Mouse (Mus musculus) liver, embryonic 14.5 days (tissue): Measurements from ENCODE around the gene Hmx3. TPM values are rescaled to one million over a fixed set of nuclear protein-coding genes. Genes with fewer than 3 reads are reported as not detected.
A peak's percentile ranks its signal among the peaks of the same experiment; 100 is the strongest.

Experiments
- ATAC-seq: fragments of 200-750 bp; cut with Nextera tagmentation; 2 replicates; pipeline ENCODE4 v1.8.0; 2017; ENCODE audit warnings: moderate number of reproducible peaks, mild to moderate bottlenecking, moderate library complexity; ENCODE audit not compliant: insufficient read depth
- DNase-seq, 3 experiments: peaks; one replicate each; pipeline ENCODE4 v3.0.0-alpha.2; 2012 to 2013; ENCODE audit warnings: low read depth in 3 of 3, low spot score in 3 of 3
- H3K27ac ChIP-seq: fragments of 300-500 bp; sonication (generic); 2 replicates; pipeline ENCODE4 v1.5.1; 2014; ENCODE audit warnings: moderate library complexity, mild to moderate bottlenecking, control low read depth, inconsistent platforms
- H3K27me3 ChIP-seq: fragments of 300-500 bp; sonication (generic); 2 replicates; pipeline ENCODE4 v1.6.1; 2014; ENCODE audit warnings: mild to moderate bottlenecking, low read length, moderate library complexity; ENCODE audit not compliant: control insufficient read depth, insufficient read depth
- H3K36me3 ChIP-seq: fragments of 300-500 bp; sonication (generic); replicated peaks from 2 replicates; pipeline ENCODE4 v1.6.1; 2014; ENCODE audit warnings: low read depth; ENCODE audit not compliant: control insufficient read depth, insufficient read depth
- H3K4me1 ChIP-seq, 2 experiments: fragments of 200-500 bp in 1 of 2; fragments of 300-500 bp in 1 of 2; sonication (generic) in 1 of 2; replicated peaks; 2 replicates each; pipeline ENCODE4 v1.6.1; 2012 to 2014; ENCODE audit warnings: antibody characterized with exemption in 1 of 2, inconsistent platforms in 1 of 2, low read length in 1 of 2; ENCODE audit not compliant: control insufficient read depth in 2 of 2, insufficient read depth in 2 of 2
- H3K4me2 ChIP-seq: fragments of 300-500 bp; sonication (generic); 2 replicates; pipeline ENCODE4 v1.6.1; 2014; ENCODE audit warnings: low read depth, mild to moderate bottlenecking, control low read depth, moderate library complexity
- H3K4me3 ChIP-seq, 2 experiments: fragments of 200-500 bp in 1 of 2; fragments of 300-500 bp in 1 of 2; sonication (generic) in 1 of 2; 2 replicates each; pipeline ENCODE4 v1.5.1; 2012 to 2014; ENCODE audit warnings: low read depth in 2 of 2, low read length in 2 of 2, mild to moderate bottlenecking in 2 of 2, control low read depth in 1 of 2, inconsistent platforms in 1 of 2, moderate library complexity in 1 of 2; ENCODE audit not compliant: insufficient read depth in 1 of 2
- H3K9ac ChIP-seq: fragments of 300-500 bp; sonication (generic); replicated peaks from 2 replicates; pipeline ENCODE4 v1.6.1; 2014; ENCODE audit warnings: mild to moderate bottlenecking, control low read depth, moderate library complexity
- H3K9me3 ChIP-seq: fragments of 300-500 bp; sonication (generic); 2 replicates; pipeline ENCODE4 v1.6.1; 2016; ENCODE audit warnings: low read length, mixed read lengths; ENCODE audit not compliant: control insufficient read depth
- CTCF ChIP-seq: IDR thresholded peaks from 2 replicates; pipeline ENCODE4 v1.5.1; 2016; ENCODE audit warnings: antibody characterized with exemption, low read depth, control low read depth
- EP300 ChIP-seq: IDR thresholded peaks from 2 replicates; pipeline ENCODE4 v1.6.1; 2016; ENCODE audit warnings: antibody characterized with exemption, low read depth
- WGBS: fragments of 180-500 bp; shearing (Covaris S2); extraction: QIAGEN DNeasy Blood & Tissue Kit; methylation state at CpG from one replicate; pipeline ENCODE4 v1.1.7; 2014; ENCODE audit not compliant: insufficient replicate concordance; 5-methylcytosine and 5-hydroxymethylcytosine counted together
- polyA plus RNA-seq, 2 experiments: library from polyadenylated mRNA; depleted of rRNA in 1 of 2; stranded (reverse) in 1 of 2; unstranded in 1 of 2; fragments of >200 nt; fragmentation: Nextera tagmentation in 1 of 2; extraction: Ambion mirVana in 1 of 2; gene quantifications; 2 replicates each; pipeline versions ENCODE4 v1.2.1 to v1.2.3; 2012 to 2014

The Hmx3 gene
- polyA plus RNA-seq, 2 experiments: not detected

DNA sequence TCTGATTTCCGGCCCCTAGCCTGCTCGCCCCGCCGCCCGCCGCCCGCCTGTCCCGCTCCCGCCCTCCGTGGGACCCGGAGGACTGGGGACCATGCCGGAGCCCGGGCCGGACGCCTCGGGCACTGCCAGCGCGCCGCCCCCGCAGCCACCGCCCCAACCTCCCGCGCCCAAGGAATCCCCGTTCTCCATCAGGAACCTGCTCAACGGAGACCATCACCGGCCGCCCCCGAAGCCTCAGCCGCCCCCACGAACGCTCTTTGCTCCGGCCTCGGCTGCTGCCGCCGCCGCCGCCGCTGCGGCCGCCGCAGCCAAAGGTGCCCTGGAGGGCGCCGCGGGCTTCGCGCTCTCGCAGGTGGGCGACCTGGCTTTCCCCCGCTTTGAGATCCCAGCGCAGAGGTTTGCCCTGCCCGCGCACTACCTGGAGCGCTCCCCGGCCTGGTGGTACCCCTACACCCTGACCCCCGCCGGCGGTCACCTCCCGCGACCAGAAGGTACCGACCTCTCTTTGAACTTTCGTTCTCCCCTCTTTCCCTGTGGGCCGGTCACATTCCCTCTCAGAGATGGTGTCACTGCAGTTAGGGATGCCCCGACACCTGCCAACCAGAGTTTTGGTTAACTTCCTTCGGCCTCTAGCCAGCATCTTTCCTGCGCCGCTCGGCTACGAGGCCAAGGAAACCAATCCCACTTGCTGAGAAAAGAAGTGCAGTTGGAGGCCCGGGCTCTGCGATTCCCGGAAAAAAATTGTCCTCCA lies 380 bp downstream of the Hmx3 start:
- no peak for DNase-seq
- Histone ChIP-seq H3K9me3 (no peaks in the 10 kb centered on the region), H3K4me3 (peak overlapping the region in 1 of 2 experiments; percentile 26; a peak in 2 of 4 replicates), H3K27me3 (peaks cover 85% of the 10 kb centered on the region), H3K4me1 (no peaks in the 10 kb centered on the region), H3K27ac (no peak overlapping the region), H3K4me2 (peak overlapping the region; percentile 31; the same call in 1 of the 2 replicates), H3K9ac (no peak overlapping the region), H3K36me3 (no peaks in the 10 kb centered on the region)
- TF ChIP-seq CTCF (no peak), EP300 (no peak)
- WGBS: 1% methylated on average over 69 of the region's 71 CpGs
- no peak for ATAC-seq

DNA sequence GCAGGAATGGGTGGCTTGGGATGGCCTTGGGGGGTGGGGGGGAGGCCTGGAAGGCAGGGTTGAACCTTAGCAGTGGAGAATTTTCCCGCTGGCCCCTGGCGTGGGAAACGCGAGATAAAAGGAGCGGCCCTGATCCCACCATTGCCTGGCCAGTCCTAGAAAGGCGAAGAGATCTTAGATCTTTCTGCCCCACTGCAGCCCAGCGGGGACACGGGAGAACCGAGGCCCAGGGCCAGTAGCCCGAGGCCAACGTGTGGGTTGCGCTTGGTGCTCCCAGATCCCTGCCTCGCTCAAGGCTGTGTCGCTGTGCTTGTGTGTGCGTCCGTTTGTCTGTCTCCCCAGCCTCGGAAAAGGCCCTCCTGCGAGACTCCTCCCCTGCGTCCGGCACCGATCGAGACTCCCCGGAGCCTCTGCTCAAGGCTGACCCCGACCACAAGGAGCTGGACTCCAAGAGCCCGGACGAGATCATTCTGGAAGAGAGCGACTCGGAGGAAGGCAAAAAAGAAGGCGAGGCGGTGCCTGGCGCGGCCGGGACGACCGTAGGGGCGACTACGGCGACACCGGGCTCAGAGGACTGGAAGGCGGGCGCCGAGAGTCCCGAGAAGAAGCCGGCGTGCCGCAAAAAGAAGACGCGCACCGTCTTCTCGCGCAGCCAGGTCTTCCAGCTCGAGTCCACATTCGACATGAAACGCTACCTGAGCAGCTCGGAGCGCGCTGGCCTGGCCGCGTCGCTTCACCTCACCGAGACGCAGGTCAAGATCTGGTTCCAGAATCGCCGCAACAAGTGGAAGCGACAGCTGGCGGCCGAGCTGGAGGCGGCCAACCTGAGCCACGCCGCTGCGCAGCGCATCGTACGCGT lies 1.2 kb downstream of the Hmx3 start:
- H3K27me3 ChIP-seq: peaks cover 89% of the 10 kb centered on the region
- TF ChIP-seq CTCF (no peak), EP300 (no peak)
- DNase-seq: no peak
- no peak for ATAC-seq
- 0 out of 2 replicates have a peak overlapping the region, but pooled peaks have one; percentile 31 for H3K4me2 ChIP-seq
- no peak overlapping the region for H3K9ac ChIP-seq
- H3K4me1 ChIP-seq: no peaks in the 10 kb centered on the region
- no peaks in the 10 kb centered on the region for H3K9me3 ChIP-seq
- no peaks in the 10 kb centered on the region for H3K36me3 ChIP-seq
- H3K4me3 ChIP-seq: peak overlapping the region in 1 of 2 experiments; percentile 26; a peak in 1 of 4 replicates
- no peak overlapping the region for H3K27ac ChIP-seq
- WGBS: under 1% methylated on average over 67 of the region's 75 CpGs

DNA sequence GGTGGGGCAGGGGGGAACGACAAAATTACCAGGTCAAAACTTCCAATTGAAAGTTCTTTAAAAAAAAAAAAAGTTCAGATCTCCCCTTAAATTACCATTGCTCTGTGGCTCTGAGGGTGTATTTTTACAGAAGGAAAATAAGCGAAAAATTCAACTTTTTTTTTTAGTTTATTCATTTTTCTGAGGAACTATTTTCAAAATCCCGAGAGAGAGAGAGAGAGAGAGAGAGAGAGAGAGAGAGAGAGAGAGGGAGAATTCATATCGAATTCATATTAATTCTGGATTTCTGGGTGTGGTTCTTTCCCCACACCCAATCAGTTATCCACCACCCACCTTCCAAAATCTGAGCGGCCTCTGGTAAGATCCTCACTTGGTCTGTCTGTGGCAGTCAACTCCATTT lies 2.2 kb downstream of the Hmx3 start:
- no peaks in the 10 kb centered on the region for H3K9me3 ChIP-seq
- no peak overlapping the region for H3K27ac ChIP-seq
- H3K4me3 ChIP-seq: no peak overlapping the region
- ATAC-seq: no peak
- no peaks in the 10 kb centered on the region for H3K36me3 ChIP-seq
- no peak for DNase-seq
- TF ChIP-seq EP300 (no peak), CTCF (no peak)
- WGBS: 1% methylated on average over 5 of the region's 5 CpGs
- H3K9ac ChIP-seq: no peak overlapping the region
- H3K4me2 ChIP-seq: no peak overlapping the region
- H3K27me3 ChIP-seq: peaks cover 98% of the 10 kb centered on the region
- no peaks in the 10 kb centered on the region for H3K4me1 ChIP-seq

DNA sequence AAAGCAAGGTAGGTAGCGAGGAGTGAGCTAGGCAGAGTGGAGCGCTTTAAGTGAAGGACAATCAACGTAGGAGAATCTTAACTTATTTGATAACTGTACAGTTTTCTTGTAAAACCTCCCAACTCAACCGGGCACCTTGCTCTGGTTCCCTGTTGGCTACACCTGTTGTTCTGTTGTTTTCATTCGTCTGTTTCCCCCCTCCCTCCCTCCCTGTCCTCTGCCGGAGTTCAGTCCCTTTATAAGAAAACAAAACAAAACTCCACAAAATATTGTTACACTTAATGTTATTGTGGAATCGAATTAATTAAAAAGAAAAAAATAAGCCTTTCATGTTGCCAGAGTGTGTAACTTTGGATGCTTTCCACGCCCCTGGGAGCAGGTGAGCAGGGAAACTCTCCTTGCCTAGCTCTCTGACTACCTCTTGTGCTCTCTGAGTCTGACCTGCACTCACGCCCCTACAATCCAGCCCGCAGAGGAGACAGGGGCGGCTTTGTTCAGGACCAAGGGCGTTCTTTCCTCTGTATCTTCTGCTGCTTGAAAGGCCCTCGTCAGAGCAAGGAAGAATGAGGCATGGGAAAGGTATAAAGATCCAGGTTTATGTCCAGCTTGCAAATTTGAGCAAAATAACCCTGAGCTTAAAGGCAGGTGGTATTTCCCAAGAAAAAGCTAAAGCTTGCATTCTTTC lies 3.2 kb downstream of the Hmx3 start:
- Histone ChIP-seq H3K4me1 (no peaks in the 10 kb centered on the region), H3K9me3 (no peaks in the 10 kb centered on the region), H3K4me3 (no peak overlapping the region), H3K27ac (no peak overlapping the region), H3K9ac (no peak overlapping the region), H3K27me3 (peaks cover 99% of the 10 kb centered on the region), H3K36me3 (no peaks in the 10 kb centered on the region), H3K4me2 (no peak overlapping the region)
- no peak for DNase-seq
- TF ChIP-seq EP300 (no peak), CTCF (no peak)
- 3% methylated on average over 13 of the region's 13 CpGs for WGBS
- ATAC-seq: no peak
